8 mouse cellular contexts compared by ENCODE assay signal in genomic region chr14:25546852-25547621, GRCm38 (mm10).
DNase-seq lines count a peak whose midpoint lies in the region; ATAC-seq lines count a peak whose summit lies in the region.

No protein-coding gene starts in this region.

- H3K4me2 ChIP-seq in forebrain, embryonic 14.5 days (ENCODE audit: low read length): no peak overlapping the region
- H3K4me2 ChIP-seq in limb, embryonic 13.5 days (replicated peaks): peak overlapping the region; percentile 9; the same call in 1 of the 2 replicates
- no peak overlapping the region for H3K4me2 ChIP-seq in stomach, embryonic 14.5 days (replicated peaks; ENCODE audit: low read depth, low read length)

- DNase-seq in embryo, embryonic 10 days (ENCODE audit: low spot score): peak; percentile 55
- no peak for DNase-seq in embryo, embryonic 9.5 days (ENCODE audit: extremely low spot score)
- DNase-seq in CD4-positive, CD25-positive, alpha-beta regulatory T cell, adult 2 months (ENCODE audit: low read depth, low spot score): peak; percentile 45
- no peak for DNase-seq in forebrain, embryonic 14.5 days (ENCODE audit: low spot score)
- DNase-seq in retina, postnatal 1 day: no peak
- no peak for DNase-seq in layer of hippocampus, adult 9-10 months (ENCODE audit: low spot score)

- H3K4me1 ChIP-seq in forebrain, embryonic 14.5 days (ENCODE audit: control insufficient read depth, insufficient read depth, low read length): peaks cover 46% of the 10 kb centered on the region
- peaks cover 63% of the 10 kb centered on the region for H3K4me1 ChIP-seq in limb, embryonic 13.5 days
- peaks cover 30% of the 10 kb centered on the region for H3K4me1 ChIP-seq in stomach, embryonic 14.5 days (ENCODE audit: control insufficient read depth, insufficient read depth, low read length)

- 70% methylated on average over 14 of the region's 14 CpGs for WGBS in forebrain, embryonic 14.5 days
- 27% methylated on average over 14 of the region's 14 CpGs for WGBS in limb, embryonic 13.5 days
- 50% methylated on average over 14 of the region's 14 CpGs for WGBS in stomach, embryonic 14.5 days

- no peak overlapping the region for H3K4me3 ChIP-seq in forebrain, embryonic 14.5 days (ENCODE audit: low read depth, low read length)
- no peak overlapping the region for H3K4me3 ChIP-seq in limb, embryonic 13.5 days
- no peak overlapping the region for H3K4me3 ChIP-seq in stomach, embryonic 14.5 days (ENCODE audit: low read depth, low read length)

- no peak overlapping the region for H3K9ac ChIP-seq in forebrain, embryonic 14.5 days (ENCODE audit: low read length)
- H3K9ac ChIP-seq in limb, embryonic 13.5 days: 0 out of 2 replicates have a peak overlapping the region, but pooled peaks have one; percentile 13
- H3K9ac ChIP-seq in stomach, embryonic 14.5 days (replicated peaks; ENCODE audit: low read depth, low read length): no peak overlapping the region

- no peaks in the 10 kb centered on the region for H3K9me3 ChIP-seq in forebrain, embryonic 14.5 days (replicated peaks; ENCODE audit: control insufficient read depth, low read length)
- no peaks in the 10 kb centered on the region for H3K9me3 ChIP-seq in limb, embryonic 13.5 days
- H3K9me3 ChIP-seq in stomach, embryonic 14.5 days (ENCODE audit: control insufficient read depth, low read depth, low read length): no peaks in the 10 kb centered on the region

- peaks cover 59% of the 10 kb centered on the region for H3K36me3 ChIP-seq in forebrain, embryonic 14.5 days (ENCODE audit: control insufficient read depth, insufficient read depth, low read length)
- H3K36me3 ChIP-seq in limb, embryonic 13.5 days: peaks cover 86% of the 10 kb centered on the region
- peaks cover 13% of the 10 kb centered on the region; the same call in 1 of the 2 replicates for H3K36me3 ChIP-seq in stomach, embryonic 14.5 days (ENCODE audit: control insufficient read depth, insufficient read depth, low read length)

- H3K27ac ChIP-seq in forebrain, embryonic 14.5 days (ENCODE audit: low read depth, low read length): peak overlapping the region; percentile 15; the same call in 1 of the 2 replicates
- peak overlapping the region; percentile 74 for H3K27ac ChIP-seq in limb, embryonic 13.5 days
- peak overlapping the region; percentile 16; the same call in 1 of the 2 replicates for H3K27ac ChIP-seq in stomach, embryonic 14.5 days (ENCODE audit: low read length)

- ATAC-seq in forebrain, embryonic 14.5 days: no peak
- peak; percentile 73; the same call in 1 of the 2 replicates for ATAC-seq in limb, embryonic 13.5 days (ENCODE audit: low FRiP score, low read depth)
- peak; percentile 30 for ATAC-seq in stomach, embryonic 14.5 days (ENCODE audit: insufficient number of reproducible peaks, insufficient read depth, low FRiP score, low read depth)

- no peaks in the 10 kb centered on the region for H3K27me3 ChIP-seq in forebrain, embryonic 14.5 days (replicated peaks; ENCODE audit: control insufficient read depth, insufficient read depth, low read length)
- no peaks in the 10 kb centered on the region for H3K27me3 ChIP-seq in limb, embryonic 13.5 days
- no peaks in the 10 kb centered on the region for H3K27me3 ChIP-seq in stomach, embryonic 14.5 days (ENCODE audit: control insufficient read depth, insufficient read depth, low read length)

Comparison
In these comparisons a context has a peak if more than half of its experiments do, and no peak if none do; other contexts are left out.
1. DNase-seq: peak in embryo, embryonic 10 days (single experiment) and CD4-positive, CD25-positive, alpha-beta regulatory T cell, adult 2 months (single experiment); none in embryo, embryonic 9.5 days (single experiment), forebrain, embryonic 14.5 days (single experiment), retina, postnatal 1 day (single experiment) and layer of hippocampus, adult 9-10 months (single experiment).
2. H3K27ac ChIP-seq: peak in every context shown above with its lines; median percentile 74 in limb, embryonic 13.5 days; 16 in stomach, embryonic 14.5 days; 15 in forebrain, embryonic 14.5 days.